Mouse (Mus musculus): Measurements from ENCODE around the gene Vcpkmt.

DNA sequence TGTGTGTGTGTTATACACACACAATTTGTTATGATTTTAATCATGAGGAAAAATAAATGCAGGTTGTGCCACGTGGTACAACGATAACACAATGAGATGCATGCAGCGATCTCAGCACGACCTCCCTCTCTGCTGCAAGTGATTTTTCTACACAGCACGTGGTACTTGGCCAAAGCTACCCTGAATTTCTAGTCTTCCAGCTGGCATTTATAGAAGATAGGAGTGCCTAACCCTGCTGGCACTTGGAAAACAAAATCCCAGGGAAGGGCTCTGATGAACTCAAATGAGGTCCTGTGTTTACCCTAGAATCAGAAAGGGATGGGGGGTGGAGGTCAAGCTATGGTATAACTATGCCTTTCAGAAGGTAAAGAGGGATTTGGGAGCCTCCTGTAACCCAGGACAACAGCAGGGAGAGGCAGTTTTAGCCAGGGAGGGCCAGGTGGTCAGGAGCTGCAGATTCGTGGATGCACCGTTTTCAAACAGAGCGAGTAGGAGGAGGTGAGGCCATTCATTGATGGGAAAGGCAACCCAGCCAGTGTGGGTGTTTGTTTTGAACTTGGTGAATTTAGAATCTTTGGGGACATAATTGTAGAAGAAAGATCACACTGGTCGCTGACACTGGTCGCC, 46.1 kb downstream of the Vcpkmt start:
- no peak for TF ChIP-seq POLR2A (IDR thresholded peaks at IDR 0.05; ENCODE audit: borderline replicate concordance, control insufficient read depth, low read depth, low read length)
- no peak for TF ChIP-seq CTCF (IDR thresholded peaks at IDR 0.05; ENCODE audit: control insufficient read depth, insufficient read depth, low read length)

Measured in bone marrow, adult 2 months (tissue).